Mouse (Mus musculus): ENCODE results near the gene Chl1. TPM values are rescaled to one million over a fixed set of nuclear protein-coding genes. Genes with fewer than 3 reads are reported as not detected.

The Chl1 gene
- polyA plus RNA-seq, 1 experiment from 2014 or later, result 7.1 TPM

DNA sequence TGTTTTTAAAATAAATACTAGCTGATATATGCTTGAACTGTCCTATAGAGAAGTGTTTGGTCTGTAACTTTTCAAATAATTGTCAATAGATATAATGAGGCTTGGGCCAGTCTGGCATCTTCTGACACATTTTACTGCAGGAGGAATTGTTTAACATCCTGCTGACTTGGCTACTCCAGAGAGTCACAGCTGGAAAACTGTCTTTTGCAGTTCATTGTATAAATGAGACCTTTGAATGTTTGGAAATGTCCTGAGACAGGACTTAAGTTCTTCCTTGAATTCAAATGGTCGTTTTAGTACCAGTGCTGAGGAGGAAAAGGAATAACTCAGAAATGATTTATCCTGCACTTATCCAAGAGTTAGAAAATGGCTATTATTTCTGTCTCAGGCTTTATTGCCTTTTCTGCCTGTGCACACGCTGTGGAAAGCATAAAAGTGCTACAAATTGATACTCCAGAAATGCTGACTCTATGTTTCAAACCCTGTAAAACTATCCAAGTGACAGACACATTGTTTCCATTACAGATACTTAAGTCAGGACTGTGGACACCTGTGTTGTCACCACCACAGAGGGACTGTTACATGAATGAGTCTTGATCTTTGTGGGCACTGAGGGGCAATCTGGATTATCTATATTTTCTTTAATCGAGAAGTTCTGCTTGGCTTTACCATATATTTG lies 105.7 kb downstream of the Chl1 start:
- 34% methylated on average over 3 of the region's 3 CpGs for WGBS
- H3K9ac ChIP-seq, result no peak overlapping the region
- no peak for ATAC-seq (ENCODE audit: insufficient read depth, low FRiP score, low read depth)

DNA sequence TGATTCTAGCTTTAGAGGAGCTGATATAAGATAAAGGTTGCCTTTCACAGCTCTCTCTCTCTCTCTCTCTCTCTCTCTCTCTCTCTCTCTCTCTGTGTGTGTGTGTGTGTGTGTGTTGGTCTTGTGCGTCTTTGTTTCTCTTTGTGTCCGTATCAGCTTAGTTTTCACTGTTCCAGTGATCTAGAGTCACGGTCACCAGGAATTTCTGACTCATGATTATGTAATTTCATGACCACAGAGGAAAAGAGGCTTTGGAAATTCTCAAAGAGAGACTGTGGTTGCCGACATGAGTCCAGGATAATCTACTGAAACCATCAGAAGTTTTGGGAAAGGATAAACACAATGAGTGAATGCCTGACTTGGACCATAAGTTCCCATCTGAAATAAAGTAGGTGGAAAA lies 110.5 kb downstream of the Chl1 start:
- no peak for ATAC-seq (ENCODE audit: insufficient read depth, low FRiP score, low read depth)

More for the DNA sequence above, 105.7 kb downstream of the Chl1 start:
- Histone ChIP-seq H3K4me3 (replicated peaks) (no peak overlapping the region), H3K4me2 (no peak overlapping the region), H3K36me3 (no peaks in the 10 kb centered on the region), H3K27ac (no peak overlapping the region), H3K4me1 (no peaks in the 10 kb centered on the region), H3K9me3 (no peaks in the 10 kb centered on the region), H3K27me3 (replicated peaks) (no peaks in the 10 kb centered on the region)

DNA sequence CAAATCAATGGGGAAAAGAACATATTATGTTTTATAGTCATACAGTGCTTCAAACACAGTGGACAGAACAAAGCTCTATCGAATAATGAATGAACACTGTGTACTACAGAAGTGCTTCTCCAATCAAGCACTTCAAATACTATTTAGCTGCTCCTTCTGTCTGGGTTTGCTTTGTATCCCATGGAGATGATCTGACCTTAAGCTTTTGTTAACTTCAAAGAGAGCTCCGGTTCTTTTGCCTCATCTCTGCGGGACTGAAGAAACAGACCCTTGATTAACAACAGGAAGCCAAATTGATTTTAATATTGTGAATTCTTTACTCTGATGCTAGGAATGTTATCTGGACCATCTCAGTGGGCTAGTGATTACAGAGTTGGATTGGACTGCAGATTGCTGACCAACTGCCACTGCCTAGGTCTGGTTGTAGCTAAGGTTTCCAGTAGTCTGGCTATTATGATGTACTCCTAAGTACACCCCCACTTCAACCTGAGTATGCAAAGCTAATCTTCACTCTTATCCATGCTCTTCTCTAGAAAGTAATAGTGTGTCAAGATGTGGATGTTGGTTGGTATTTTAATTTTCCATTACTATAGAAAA lies 111.8 kb downstream of the Chl1 start:
- no peaks in the 10 kb centered on the region for H3K4me1 ChIP-seq
- no peak overlapping the region for H3K4me2 ChIP-seq
- no peaks in the 10 kb centered on the region for H3K27me3 ChIP-seq (replicated peaks)
- WGBS, result 68% methylated on average over 3 of the region's 3 CpGs
- no peak overlapping the region for H3K9ac ChIP-seq
- H3K27ac ChIP-seq, result no peak overlapping the region
- no peak overlapping the region for H3K4me3 ChIP-seq (replicated peaks)
- H3K9me3 ChIP-seq, result no peaks in the 10 kb centered on the region
- ATAC-seq (ENCODE audit: insufficient read depth, low FRiP score, low read depth), result no peak
- no peaks in the 10 kb centered on the region for H3K36me3 ChIP-seq

More for the DNA sequence above, 110.5 kb downstream of the Chl1 start:
- no peak overlapping the region for H3K9ac ChIP-seq
- no peak overlapping the region for H3K4me3 ChIP-seq (replicated peaks)
- H3K9me3 ChIP-seq, result no peaks in the 10 kb centered on the region
- H3K4me2 ChIP-seq, result no peak overlapping the region
- no peaks in the 10 kb centered on the region for H3K4me1 ChIP-seq
- no peaks in the 10 kb centered on the region for H3K36me3 ChIP-seq
- H3K27me3 ChIP-seq (replicated peaks), result no peaks in the 10 kb centered on the region
- no peak overlapping the region for H3K27ac ChIP-seq
- WGBS, result 55% methylated on average over 4 of the region's 4 CpGs

DNA sequence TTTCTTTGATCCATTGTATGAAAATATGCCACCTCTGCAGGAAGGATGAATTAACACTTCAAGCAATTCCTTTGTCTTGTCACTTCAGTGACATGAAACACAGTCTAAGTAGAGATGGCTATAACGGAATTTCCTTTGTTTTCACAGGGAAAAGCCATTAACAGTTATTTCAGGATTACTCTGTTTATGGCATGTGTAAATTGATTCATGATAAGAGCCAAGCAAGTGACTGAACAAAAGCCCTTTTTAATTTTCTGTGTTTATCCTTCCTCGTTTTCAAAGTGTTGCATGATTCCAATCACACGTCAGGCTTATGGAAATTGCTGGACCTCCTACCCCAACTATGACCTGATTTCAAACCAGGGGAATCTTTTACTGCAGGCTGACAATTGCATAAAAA lies 122.5 kb downstream of the Chl1 start:
- H3K27ac ChIP-seq, result no peak overlapping the region
- H3K4me3 ChIP-seq (replicated peaks), result no peak overlapping the region
- ATAC-seq (ENCODE audit: insufficient read depth, low FRiP score, low read depth), result no peak
- no peaks in the 10 kb centered on the region for H3K4me1 ChIP-seq
- WGBS, result 21% methylated on average over 3 of the region's 3 CpGs
- H3K4me2 ChIP-seq, result no peak overlapping the region
- H3K36me3 ChIP-seq, result no peaks in the 10 kb centered on the region
- no peaks in the 10 kb centered on the region for H3K27me3 ChIP-seq (replicated peaks)
- H3K9me3 ChIP-seq, result no peaks in the 10 kb centered on the region
- no peak overlapping the region for H3K9ac ChIP-seq

DNA sequence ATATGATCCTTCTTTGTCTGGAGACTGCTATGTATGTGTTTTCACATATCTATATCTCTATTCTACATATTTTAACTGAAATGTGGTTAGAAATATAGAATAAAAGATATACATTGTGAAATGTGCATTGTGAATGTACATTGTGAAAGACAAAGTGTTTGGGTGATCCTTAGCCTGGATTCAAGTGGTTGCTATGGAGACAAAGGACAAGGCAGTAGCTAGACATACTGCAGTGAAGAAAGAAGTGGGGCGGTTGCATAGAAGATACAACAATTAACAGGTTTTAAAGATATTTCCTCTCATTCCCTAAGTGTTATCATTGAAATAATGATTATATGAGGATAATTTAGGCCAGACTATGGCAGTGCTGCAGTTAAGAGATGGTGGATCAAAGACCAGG lies 146.4 kb downstream of the Chl1 start:
- H3K9ac ChIP-seq, result no peak overlapping the region
- no peak overlapping the region for H3K27ac ChIP-seq
- no peaks in the 10 kb centered on the region for H3K36me3 ChIP-seq
- H3K4me1 ChIP-seq, result no peaks in the 10 kb centered on the region
- no peak overlapping the region for H3K4me3 ChIP-seq (replicated peaks)
- 64% methylated on average over 1 of the region's 1 CpGs for WGBS
- H3K9me3 ChIP-seq, result no peaks in the 10 kb centered on the region
- H3K27me3 ChIP-seq (replicated peaks), result no peaks in the 10 kb centered on the region
- no peak for ATAC-seq (ENCODE audit: insufficient read depth, low FRiP score, low read depth)
- H3K4me2 ChIP-seq, result no peak overlapping the region

DNA sequence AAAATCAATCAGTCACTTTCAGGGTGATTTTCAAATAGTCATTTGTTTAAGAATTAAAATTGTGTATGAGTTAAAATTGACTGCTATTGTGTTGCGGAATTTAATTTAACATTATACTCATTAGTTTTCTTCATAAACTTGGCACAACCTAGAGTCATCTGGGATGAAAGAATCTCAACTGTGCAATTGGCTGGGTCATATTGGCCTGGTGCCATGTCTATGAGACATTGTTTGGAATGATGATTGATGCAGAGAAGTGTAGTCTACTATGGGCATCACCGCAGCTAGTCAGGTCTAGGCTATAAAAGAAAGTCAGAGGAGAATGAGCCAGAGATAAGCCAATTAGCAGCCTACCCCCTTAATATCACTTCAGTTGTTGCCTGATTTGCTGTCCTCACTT lies 148.8 kb downstream of the Chl1 start:
- H3K27ac ChIP-seq, result no peak overlapping the region
- H3K9me3 ChIP-seq, result no peaks in the 10 kb centered on the region
- no peaks in the 10 kb centered on the region for H3K27me3 ChIP-seq (replicated peaks)
- no peaks in the 10 kb centered on the region for H3K36me3 ChIP-seq
- 87% methylated on average over 2 of the region's 2 CpGs for WGBS
- H3K4me3 ChIP-seq (replicated peaks), result no peak overlapping the region
- H3K9ac ChIP-seq, result no peak overlapping the region
- H3K4me1 ChIP-seq, result no peaks in the 10 kb centered on the region
- ATAC-seq (ENCODE audit: insufficient read depth, low FRiP score, low read depth), result no peak
- no peak overlapping the region for H3K4me2 ChIP-seq

DNA sequence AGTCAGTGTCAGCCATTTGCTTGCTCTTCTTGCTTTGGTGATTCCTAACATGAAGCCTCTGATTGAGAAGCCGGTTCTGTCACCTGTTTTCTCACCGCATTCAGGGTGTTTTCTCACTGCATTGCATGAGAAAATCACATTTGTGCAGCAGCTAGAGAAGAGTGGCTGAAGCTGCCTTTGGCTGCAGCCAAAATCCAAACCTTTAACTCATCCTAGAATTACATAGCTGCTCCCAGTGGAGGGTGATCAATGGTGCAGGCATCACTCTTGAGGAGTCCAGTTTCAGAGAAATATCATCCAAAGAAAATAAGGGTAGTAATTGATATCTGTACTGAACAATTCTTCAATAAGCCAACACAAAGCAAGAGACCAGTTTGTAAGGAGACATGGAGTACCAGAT lies 154.8 kb downstream of the Chl1 start:
- no peak for ATAC-seq (ENCODE audit: insufficient read depth, low FRiP score, low read depth)
- Histone ChIP-seq H3K4me3 (replicated peaks) (no peak overlapping the region), H3K4me2 (no peak overlapping the region), H3K4me1 (no peaks in the 10 kb centered on the region), H3K27me3 (replicated peaks) (no peaks in the 10 kb centered on the region), H3K27ac (no peak overlapping the region), H3K36me3 (no peaks in the 10 kb centered on the region), H3K9ac (no peak overlapping the region), H3K9me3 (no peaks in the 10 kb centered on the region)
- 89% methylated on average over 2 of the region's 2 CpGs for WGBS

DNA sequence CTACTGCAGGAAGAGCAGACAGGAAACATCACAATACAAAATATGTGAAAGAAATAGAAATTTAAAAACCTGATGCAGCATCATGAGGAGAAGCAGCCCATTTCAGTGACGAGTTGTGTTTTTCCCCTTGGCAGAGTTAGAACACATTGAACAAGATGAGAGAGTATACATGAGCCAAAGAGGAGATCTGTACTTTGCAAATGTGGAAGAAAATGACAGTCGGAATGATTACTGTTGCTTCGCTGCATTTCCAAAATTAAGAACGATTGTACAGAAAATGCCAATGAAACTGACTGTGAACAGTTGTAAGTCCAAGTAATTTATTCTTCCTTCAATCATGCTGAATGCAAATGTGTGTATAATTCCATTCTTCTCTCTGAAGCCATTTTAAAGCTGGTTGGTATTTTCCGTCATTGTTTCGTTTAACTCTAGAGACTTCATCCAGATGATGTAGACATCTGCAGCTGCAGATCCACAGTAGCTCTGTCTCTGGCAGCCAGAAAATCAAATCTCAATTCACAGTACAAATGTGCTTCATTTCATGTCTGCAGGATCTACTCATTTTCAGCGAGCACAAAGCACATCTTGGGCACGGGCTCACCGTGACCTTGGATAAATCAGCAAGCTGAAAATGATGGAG lies 155.4 kb downstream of the Chl1 start:
- Histone ChIP-seq H3K4me3 (replicated peaks) (no peak overlapping the region), H3K4me2 (no peak overlapping the region), H3K4me1 (no peaks in the 10 kb centered on the region), H3K27ac (no peak overlapping the region), H3K9ac (no peak overlapping the region), H3K36me3 (no peaks in the 10 kb centered on the region), H3K27me3 (replicated peaks) (no peaks in the 10 kb centered on the region), H3K9me3 (no peaks in the 10 kb centered on the region)
- no peak for ATAC-seq (ENCODE audit: insufficient read depth, low FRiP score, low read depth)
- WGBS, result 79% methylated on average over 9 of the region's 9 CpGs

DNA sequence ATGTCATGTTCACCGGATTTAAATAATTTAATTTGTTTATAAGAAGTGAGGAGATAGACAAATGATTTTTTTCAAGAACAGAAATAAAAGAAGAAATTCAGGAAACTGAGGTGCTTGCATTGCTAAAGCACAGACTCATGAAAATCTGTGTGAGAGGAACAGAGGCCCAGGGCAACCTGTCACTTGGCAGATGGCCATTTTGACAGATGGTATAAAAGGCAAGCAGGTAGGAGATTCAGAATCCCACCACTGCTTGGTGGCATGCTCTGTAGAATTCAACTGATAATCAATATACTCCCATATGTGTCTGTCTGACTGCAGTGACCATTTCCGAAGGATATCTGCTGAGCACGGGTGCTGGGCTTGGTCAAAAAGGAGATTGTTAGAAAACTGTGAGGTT lies 162.7 kb downstream of the Chl1 start:
- H3K4me2 ChIP-seq, result no peak overlapping the region
- no peaks in the 10 kb centered on the region for H3K27me3 ChIP-seq (replicated peaks)
- no peak overlapping the region for H3K27ac ChIP-seq
- no peaks in the 10 kb centered on the region for H3K4me1 ChIP-seq
- H3K36me3 ChIP-seq, result no peaks in the 10 kb centered on the region
- no peak for ATAC-seq (ENCODE audit: insufficient read depth, low FRiP score, low read depth)
- 84% methylated on average over 3 of the region's 3 CpGs for WGBS
- no peaks in the 10 kb centered on the region for H3K9me3 ChIP-seq
- H3K9ac ChIP-seq, result no peak overlapping the region
- no peak overlapping the region for H3K4me3 ChIP-seq (replicated peaks)

DNA sequence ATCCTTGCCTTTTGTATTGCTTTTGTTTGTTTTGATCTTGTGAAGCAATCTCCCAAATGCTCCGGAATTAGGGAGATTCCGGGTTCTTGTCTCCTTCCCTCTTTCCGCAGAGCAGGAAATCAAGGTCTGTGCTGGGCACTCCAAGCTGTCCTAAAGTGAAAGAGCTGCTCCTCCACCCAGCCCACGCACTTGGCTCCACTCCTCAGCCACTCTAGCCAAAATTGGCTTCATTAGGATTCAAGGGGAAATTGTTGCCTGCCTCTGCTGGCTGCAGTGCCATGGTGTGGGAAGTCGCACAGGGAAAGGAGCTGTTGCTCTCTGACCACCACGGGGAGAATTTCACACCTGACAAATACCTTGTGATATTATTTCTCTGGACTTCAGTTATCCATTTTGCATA lies 163.9 kb downstream of the Chl1 start:
- Histone ChIP-seq H3K9ac (no peak overlapping the region), H3K4me3 (replicated peaks) (no peak overlapping the region), H3K4me2 (no peak overlapping the region), H3K9me3 (no peaks in the 10 kb centered on the region), H3K27ac (no peak overlapping the region), H3K4me1 (no peaks in the 10 kb centered on the region), H3K27me3 (replicated peaks) (no peaks in the 10 kb centered on the region), H3K36me3 (no peaks in the 10 kb centered on the region)
- WGBS, result 61% methylated on average over 6 of the region's 6 CpGs
- ATAC-seq (ENCODE audit: insufficient read depth, low FRiP score, low read depth), result no peak

DNA sequence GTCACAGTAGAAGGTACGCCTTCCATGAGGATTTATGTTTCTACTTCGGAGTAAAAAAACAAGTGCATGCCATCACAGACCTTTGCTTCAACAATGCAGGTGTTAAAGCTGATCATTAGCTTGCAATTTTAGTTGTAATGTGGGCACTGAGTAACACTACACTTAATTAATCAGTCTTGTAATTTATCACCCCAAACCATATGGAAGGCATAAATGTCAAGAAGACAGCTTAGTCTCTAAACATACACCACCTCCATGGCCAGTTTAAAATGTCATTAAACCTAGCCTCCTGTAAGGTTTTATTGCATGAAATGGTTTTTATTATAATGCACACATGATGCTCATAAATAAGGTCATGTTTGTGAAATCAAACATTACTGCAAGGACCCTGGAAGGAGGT lies 164.8 kb downstream of the Chl1 start:
- Histone ChIP-seq H3K4me3 (replicated peaks) (no peak overlapping the region), H3K4me1 (no peaks in the 10 kb centered on the region), H3K36me3 (no peaks in the 10 kb centered on the region), H3K27me3 (replicated peaks) (no peaks in the 10 kb centered on the region), H3K4me2 (no peak overlapping the region), H3K9ac (no peak overlapping the region), H3K27ac (no peak overlapping the region), H3K9me3 (no peaks in the 10 kb centered on the region)
- 62% methylated on average over 2 of the region's 2 CpGs for WGBS
- no peak for ATAC-seq (ENCODE audit: insufficient read depth, low FRiP score, low read depth)

DNA sequence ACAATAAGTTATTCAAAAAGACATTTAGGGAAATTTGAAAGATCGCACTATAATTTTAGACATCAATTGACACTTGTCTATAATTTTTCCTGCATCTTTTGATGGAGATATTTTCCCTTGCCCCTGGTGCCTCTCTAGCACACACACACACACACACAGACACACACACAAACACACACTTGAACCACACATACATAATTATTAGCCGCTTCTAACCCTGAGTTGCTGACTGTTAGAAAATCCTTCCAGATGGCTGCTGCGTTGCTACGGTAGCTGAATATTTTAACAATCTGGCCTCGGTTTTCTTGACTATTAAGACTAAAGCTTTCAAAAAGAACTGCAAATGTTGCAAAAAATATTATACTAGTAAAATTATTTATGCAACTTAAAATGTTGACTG lies 166.3 kb downstream of the Chl1 start:
- no peak overlapping the region for H3K27ac ChIP-seq
- H3K27me3 ChIP-seq (replicated peaks), result no peaks in the 10 kb centered on the region
- H3K36me3 ChIP-seq, result no peaks in the 10 kb centered on the region
- H3K9me3 ChIP-seq, result no peaks in the 10 kb centered on the region
- no peak for ATAC-seq (ENCODE audit: insufficient read depth, low FRiP score, low read depth)
- no peaks in the 10 kb centered on the region for H3K4me1 ChIP-seq
- whole genome bisulfite sequencing, result 63% methylated on average over 5 of the region's 5 CpGs
- H3K4me3 ChIP-seq (replicated peaks), result no peak overlapping the region
- no peak overlapping the region for H3K9ac ChIP-seq
- no peak overlapping the region for H3K4me2 ChIP-seq
